Mouse (Mus musculus): Measurements from ENCODE around the gene Arvcf. TPM values are rescaled to one million over a fixed set of nuclear protein-coding genes. Genes with fewer than 3 reads are reported as not detected.
A peak's percentile ranks its signal among the peaks of the same experiment; 100 is the strongest.

Gene Arvcf
- polyA plus RNA-seq, 1 experiment: 169 TPM

DNA sequence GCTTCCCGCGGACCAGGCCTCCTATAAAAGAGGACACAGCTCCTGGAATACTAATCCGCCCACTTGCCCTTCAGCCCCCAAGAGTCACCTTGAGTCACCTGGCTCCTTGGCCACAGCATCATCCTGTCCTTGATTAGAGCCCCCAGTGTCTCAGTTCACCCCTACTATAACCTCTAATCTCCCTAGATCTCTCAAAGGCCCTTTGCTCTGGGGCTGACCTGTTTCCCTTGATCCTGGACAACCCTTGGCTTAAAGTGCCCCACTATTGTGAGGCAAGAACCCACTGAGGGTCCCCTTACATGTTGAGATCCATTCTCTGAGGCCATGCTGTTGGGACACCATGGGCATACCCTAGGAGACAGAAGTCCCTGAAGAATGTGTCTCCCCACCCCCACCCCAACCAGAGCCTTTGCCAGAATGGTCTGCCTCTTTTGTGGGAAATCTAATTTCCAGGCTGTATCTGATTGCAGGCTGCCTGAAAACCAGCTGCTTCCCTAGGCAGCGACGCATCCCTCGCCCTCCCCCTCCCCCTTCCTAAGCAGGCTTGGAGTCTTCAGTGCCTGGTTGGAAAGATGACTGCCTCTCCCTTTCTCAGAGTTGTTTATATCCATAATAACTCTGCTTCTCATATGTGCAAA, 33.8 kb downstream of the Arvcf start:
- no peak for TF ChIP-seq CTCF (IDR thresholded peaks at IDR 0.05; ENCODE audit: borderline replicate concordance, extremely low read depth, insufficient read depth, insufficient read length)
- TF ChIP-seq POLR2A (IDR thresholded peaks at IDR 0.05; ENCODE audit: borderline replicate concordance, extremely low read depth, insufficient read depth, insufficient read length, poor library complexity, severe bottlenecking): no peak
- DNase-seq (ENCODE audit: low read depth): peak; percentile 94

- no peak for DNase-seq (ENCODE audit: low read depth)
- TF ChIP-seq POLR2A (IDR thresholded peaks at IDR 0.05; ENCODE audit: borderline replicate concordance, extremely low read depth, insufficient read depth, insufficient read length, poor library complexity, severe bottlenecking) (no peak), CTCF (IDR thresholded peaks at IDR 0.05; ENCODE audit: borderline replicate concordance, extremely low read depth, insufficient read depth, insufficient read length) (no peak)
These were observed 35.2 kb downstream of the Arvcf start for GRCm38 (mm10) chr16:18383045-18383726.

DNA sequence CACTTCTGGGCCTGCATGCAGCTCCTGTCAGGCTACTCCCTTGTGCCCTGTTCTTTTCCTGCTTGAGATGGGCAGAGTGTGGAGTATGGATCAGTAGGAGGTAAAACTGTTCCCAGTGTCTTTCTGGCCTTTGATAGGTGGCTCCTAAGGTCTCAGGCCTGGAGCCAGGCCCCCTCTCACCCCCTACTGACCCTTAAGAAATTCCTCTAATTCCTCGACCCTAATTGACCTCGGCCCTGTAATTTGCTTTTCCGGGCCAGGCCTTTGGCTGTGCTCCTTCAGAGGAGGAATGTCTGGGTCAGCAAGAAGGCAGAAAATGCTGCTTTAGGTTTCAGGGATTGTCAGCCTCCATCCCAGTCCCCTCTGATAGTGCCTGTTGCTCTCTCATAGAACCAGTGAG, 35.8 kb downstream of the Arvcf start:
- no peak for DNase-seq (ENCODE audit: low read depth)
- TF ChIP-seq POLR2A (IDR thresholded peaks at IDR 0.05; ENCODE audit: borderline replicate concordance, extremely low read depth, insufficient read depth, insufficient read length, poor library complexity, severe bottlenecking) (no peak), CTCF (IDR thresholded peaks at IDR 0.05; ENCODE audit: borderline replicate concordance, extremely low read depth, insufficient read depth, insufficient read length) (no peak)

DNA sequence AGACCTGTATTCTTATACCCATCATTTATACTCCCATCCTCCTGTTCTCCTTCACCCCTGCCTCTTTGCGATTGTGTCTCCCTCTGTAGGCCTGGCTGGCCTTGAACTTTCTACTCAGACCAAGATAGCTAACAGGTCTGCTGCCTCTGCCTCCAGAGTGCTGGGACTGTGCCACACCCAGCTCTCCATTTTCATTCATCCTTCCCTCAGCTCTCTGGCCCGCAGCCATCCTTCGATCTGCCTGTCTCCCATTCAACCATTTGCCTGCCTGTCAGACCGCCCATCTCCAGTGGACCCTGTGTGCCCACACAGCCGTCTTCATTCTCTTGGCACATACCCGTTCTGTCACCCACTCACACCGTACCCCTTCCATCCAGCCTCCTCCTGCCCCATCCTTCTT, 36.2 kb downstream of the Arvcf start:
- DNase-seq (ENCODE audit: low read depth): peak; percentile 63

GRCm38 (mm10) chr16:18384659-18385058, 36.7 kb downstream of the Arvcf start:
- TF ChIP-seq CTCF (IDR thresholded peaks at IDR 0.05; ENCODE audit: borderline replicate concordance, extremely low read depth, insufficient read depth, insufficient read length): no peak
- no peak for TF ChIP-seq POLR2A (IDR thresholded peaks at IDR 0.05; ENCODE audit: borderline replicate concordance, extremely low read depth, insufficient read depth, insufficient read length, poor library complexity, severe bottlenecking)

More for the DNA sequence above, 36.2 kb downstream of the Arvcf start:
- TF ChIP-seq POLR2A (IDR thresholded peaks at IDR 0.05; ENCODE audit: borderline replicate concordance, extremely low read depth, insufficient read depth, insufficient read length, poor library complexity, severe bottlenecking) (no peak), CTCF (IDR thresholded peaks at IDR 0.05; ENCODE audit: borderline replicate concordance, extremely low read depth, insufficient read depth, insufficient read length) (no peak)

GRCm38 (mm10) chr16:18385411-18385810, 37.4 kb downstream of the Arvcf start:
- no peak for DNase-seq (ENCODE audit: low read depth)
- TF ChIP-seq CTCF (IDR thresholded peaks at IDR 0.05; ENCODE audit: borderline replicate concordance, extremely low read depth, insufficient read depth, insufficient read length): no peak
- no peak for TF ChIP-seq POLR2A (IDR thresholded peaks at IDR 0.05; ENCODE audit: borderline replicate concordance, extremely low read depth, insufficient read depth, insufficient read length, poor library complexity, severe bottlenecking)

More at GRCm38 (mm10) chr16:18384659-18385058, 36.7 kb downstream of the Arvcf start:
- no peak for DNase-seq (ENCODE audit: low read depth)

- no peak for TF ChIP-seq CTCF (IDR thresholded peaks at IDR 0.05; ENCODE audit: borderline replicate concordance, extremely low read depth, insufficient read depth, insufficient read length)
- no peak for TF ChIP-seq POLR2A (IDR thresholded peaks at IDR 0.05; ENCODE audit: borderline replicate concordance, extremely low read depth, insufficient read depth, insufficient read length, poor library complexity, severe bottlenecking)
- peak; percentile 66 for DNase-seq (ENCODE audit: low read depth)
These were observed 38.5 kb downstream of the Arvcf start for GRCm38 (mm10) chr16:18386451-18386850.

DNA sequence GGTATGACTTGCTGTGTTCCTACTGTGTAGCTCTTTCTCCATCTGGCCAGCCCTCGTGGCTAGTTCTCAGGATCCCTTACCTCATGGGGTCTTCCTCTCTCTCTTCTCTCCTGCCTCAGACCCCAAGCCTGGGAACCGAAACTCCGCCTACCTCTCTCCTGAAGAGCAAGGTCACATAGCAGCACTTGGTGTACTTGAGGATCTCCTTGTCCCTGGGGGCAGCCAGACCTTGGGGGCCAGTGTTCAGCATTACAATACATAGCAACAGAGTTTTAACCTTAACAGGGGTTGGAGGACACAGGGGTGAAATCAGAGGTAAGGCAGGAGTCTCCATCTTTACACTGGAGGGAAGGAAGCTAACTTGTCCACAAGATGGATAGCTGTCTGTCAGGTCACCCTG, 39.0 kb downstream of the Arvcf start:
- TF ChIP-seq CTCF (IDR thresholded peaks at IDR 0.05; ENCODE audit: borderline replicate concordance, extremely low read depth, insufficient read depth, insufficient read length) (no peak), POLR2A (IDR thresholded peaks at IDR 0.05; ENCODE audit: borderline replicate concordance, extremely low read depth, insufficient read depth, insufficient read length, poor library complexity, severe bottlenecking) (no peak)
- no peak for DNase-seq (ENCODE audit: low read depth)

DNA sequence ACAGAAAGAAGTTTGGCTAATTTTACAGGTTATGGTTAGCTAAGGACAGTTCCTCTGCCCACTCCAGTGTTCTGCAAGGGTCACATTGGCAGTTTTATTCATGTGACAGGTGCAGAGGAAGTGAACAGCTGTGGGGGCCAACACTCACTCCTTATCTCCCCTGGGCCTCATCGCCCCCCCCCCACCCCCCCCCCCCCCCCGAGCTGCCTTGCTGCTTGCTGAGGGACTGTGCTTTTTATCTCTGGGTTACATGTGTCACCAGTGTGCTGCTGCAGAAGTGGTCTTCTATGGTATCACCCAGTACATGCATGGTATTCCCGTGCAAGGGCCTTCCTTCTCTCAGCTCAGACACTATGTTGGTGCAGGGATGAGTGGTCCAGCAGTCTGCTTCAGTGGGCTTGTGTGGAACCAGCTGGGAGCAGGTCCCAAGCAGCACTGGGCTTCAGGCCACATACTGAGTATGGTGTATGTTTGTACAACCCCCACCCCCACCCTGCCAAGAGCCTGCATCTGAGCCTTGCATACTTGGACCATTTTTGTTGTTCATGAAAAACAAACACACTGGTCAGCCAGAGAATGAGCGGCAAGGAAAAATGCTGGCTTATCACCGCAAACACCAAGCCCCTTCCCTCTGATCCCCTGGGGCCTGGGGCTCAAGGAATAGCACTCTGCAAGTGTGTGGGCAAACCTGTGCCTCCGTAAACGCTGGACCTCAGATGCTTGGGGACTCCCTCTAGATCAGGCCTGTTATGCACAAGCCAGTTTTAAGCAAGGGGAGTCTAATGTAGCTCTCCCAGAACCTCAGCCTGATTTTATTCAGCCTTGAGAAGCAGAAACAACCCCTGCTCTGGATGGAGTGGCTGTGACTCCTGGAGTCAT, 40.0 kb downstream of the Arvcf start:
- DNase-seq (ENCODE audit: low read depth): peak; percentile 49
- TF ChIP-seq CTCF (IDR thresholded peaks at IDR 0.05; ENCODE audit: borderline replicate concordance, extremely low read depth, insufficient read depth, insufficient read length) (no peak), POLR2A (IDR thresholded peaks at IDR 0.05; ENCODE audit: borderline replicate concordance, extremely low read depth, insufficient read depth, insufficient read length, poor library complexity, severe bottlenecking) (no peak)

GRCm38 (mm10) chr16:18388583-18389435, 40.8 kb downstream of the Arvcf start:
- TF ChIP-seq POLR2A (IDR thresholded peaks at IDR 0.05; ENCODE audit: borderline replicate concordance, extremely low read depth, insufficient read depth, insufficient read length, poor library complexity, severe bottlenecking) (no peak), CTCF (IDR thresholded peaks at IDR 0.05; ENCODE audit: borderline replicate concordance, extremely low read depth, insufficient read depth, insufficient read length) (no peak)
- no peak for DNase-seq (ENCODE audit: low read depth)
